Mouse (Mus musculus): ENCODE results near the gene Dlgap4.

GRCm38 (mm10) chr2:156648042-156648441, 34.5 kb downstream of the Dlgap4 start:
- TF ChIP-seq ETS1 (IDR thresholded peaks at IDR 0.05; ENCODE audit: low read depth, low read length) (no peak), GATA1 (IDR thresholded peaks at IDR 0.05; ENCODE audit: low read depth, low read length) (no peak), POLR2A (IDR thresholded peaks at IDR 0.05; ENCODE audit: control insufficient read depth in 1 of 2, insufficient read depth in 1 of 2, low read depth in 1 of 2, low read length in 2 of 2, poor library complexity in 1 of 2) (no peak), MAFK (IDR thresholded peaks at IDR 0.05; ENCODE audit: borderline replicate concordance, low read depth, low read length) (no peak), CTCF (IDR thresholded peaks at IDR 0.05 in 2 of 3, conservative IDR thresholded peaks at IDR 0.05 in 1 of 3; ENCODE audit: control insufficient read depth in 1 of 3, insufficient read depth in 1 of 3, low read depth in 2 of 3, low read length in 3 of 3, poor library complexity in 1 of 3, severe bottlenecking in 1 of 3) (no peak), MEF2A (IDR thresholded peaks at IDR 0.05; ENCODE audit: extremely low read depth, insufficient replicate concordance, low read depth, low read length, poor library complexity, severe bottlenecking) (no peak), E2F4 (IDR thresholded peaks at IDR 0.05; ENCODE audit: borderline replicate concordance, low read depth, low read length) (no peak), ZNF384 (IDR thresholded peaks at IDR 0.05; ENCODE audit: low read depth, low read length) (no peak), NELFE (IDR thresholded peaks at IDR 0.05; ENCODE audit: low read depth, low read length) (no peak), KAT2A (conservative IDR thresholded peaks at IDR 0.05; ENCODE audit: low read depth, low read length) (no peak), ZKSCAN1 (IDR thresholded peaks at IDR 0.05; ENCODE audit: low read depth, low read length) (no peak), MYB (IDR thresholded peaks at IDR 0.05; ENCODE audit: low read depth, low read length) (no peak), UBTF (IDR thresholded peaks at IDR 0.05; ENCODE audit: borderline replicate concordance, insufficient read depth, low read depth, low read length) (no peak), MAZ (IDR thresholded peaks at IDR 0.05; ENCODE audit: low read depth, low read length) (no peak)
